Mouse (Mus musculus): ENCODE measurements around the gene Dhx8. TPM values are rescaled to one million over a fixed set of nuclear protein-coding genes. Genes with fewer than 3 reads are reported as not detected.
A peak's percentile ranks its signal among the peaks of the same experiment; 100 is the strongest.

Gene Dhx8
- polyA plus RNA-seq, 1 experiment from 2014 or later, result 36.4 TPM

GRCm38 (mm10) chr11:101805113-101805704 is 72.5 kb downstream of the Dhx8 start:
- no peak overlapping the region for H3K27ac ChIP-seq (replicated peaks)
- H3K4me1 ChIP-seq, result peaks cover 21% of the 10 kb centered on the region
- H3K9me3 ChIP-seq (replicated peaks), result no peaks in the 10 kb centered on the region
- no peak overlapping the region for H3K4me2 ChIP-seq (replicated peaks)
- H3K27me3 ChIP-seq, result 0 out of 2 replicates have a peak, but pooled peaks cover 3% of the 10 kb centered on the region
- WGBS, result 79% methylated on average over 8 of the region's 8 CpGs
- H3K36me3 ChIP-seq, result no peaks in the 10 kb centered on the region
- ATAC-seq (ENCODE audit: insufficient number of reproducible peaks, low FRiP score, low TSS enrichment, low read depth), result no peak
- H3K4me3 ChIP-seq (replicated peaks), result no peak overlapping the region
- no peak overlapping the region for H3K9ac ChIP-seq

- Histone ChIP-seq H3K9me3 (replicated peaks) (no peaks in the 10 kb centered on the region), H3K4me3 (replicated peaks) (0 out of 2 replicates have a peak overlapping the region, but pooled peaks have one; percentile 1), H3K9ac (no peak overlapping the region), H3K4me1 (peaks cover 15% of the 10 kb centered on the region), H3K27me3 (peaks cover 3% of the 10 kb centered on the region; the same call in 1 of the 2 replicates), H3K36me3 (no peaks in the 10 kb centered on the region), H3K4me2 (replicated peaks) (peak overlapping the region; percentile 29), H3K27ac (replicated peaks) (peak overlapping the region; percentile 39)
- ATAC-seq (ENCODE audit: insufficient number of reproducible peaks, low FRiP score, low TSS enrichment, low read depth), result no peak
- 42% methylated on average over 12 of the region's 12 CpGs for WGBS
Observed at GRCm38 (mm10) chr11:101806741-101807140, 74.0 kb downstream of the Dhx8 start.

- Histone ChIP-seq H3K27me3 (peaks cover 3% of the 10 kb centered on the region; the same call in 1 of the 2 replicates), H3K36me3 (no peaks in the 10 kb centered on the region), H3K4me1 (peaks cover 15% of the 10 kb centered on the region), H3K9ac (no peak overlapping the region), H3K27ac (replicated peaks) (peak overlapping the region; percentile 39), H3K9me3 (replicated peaks) (no peaks in the 10 kb centered on the region), H3K4me3 (replicated peaks) (no peak overlapping the region), H3K4me2 (replicated peaks) (peak overlapping the region; percentile 29; the same call in 1 of the 2 replicates)
- WGBS, result 53% methylated on average over 10 of the region's 10 CpGs
- no peak for ATAC-seq (ENCODE audit: insufficient number of reproducible peaks, low FRiP score, low TSS enrichment, low read depth)
Observed at GRCm38 (mm10) chr11:101807266-101807665, 74.5 kb downstream of the Dhx8 start.

GRCm38 (mm10) chr11:101809060-101809828 is 76.5 kb downstream of the Dhx8 start:
- no peak overlapping the region for H3K9ac ChIP-seq
- H3K4me2 ChIP-seq (replicated peaks), result no peak overlapping the region
- no peaks in the 10 kb centered on the region for H3K36me3 ChIP-seq
- 40% methylated on average over 15 of the region's 15 CpGs for WGBS
- H3K27me3 ChIP-seq, result peaks cover 3% of the 10 kb centered on the region; the same call in 1 of the 2 replicates
- no peak overlapping the region for H3K27ac ChIP-seq (replicated peaks)
- ATAC-seq (ENCODE audit: insufficient number of reproducible peaks, low FRiP score, low TSS enrichment, low read depth), result no peak
- peaks cover 24% of the 10 kb centered on the region for H3K4me1 ChIP-seq
- no peak overlapping the region for H3K4me3 ChIP-seq (replicated peaks)
- no peaks in the 10 kb centered on the region for H3K9me3 ChIP-seq (replicated peaks)

GRCm38 (mm10) chr11:101813259-101813658 is 80.5 kb downstream of the Dhx8 start:
- H3K27me3 ChIP-seq, result peaks cover 3% of the 10 kb centered on the region; the same call in 1 of the 2 replicates
- no peak overlapping the region for H3K27ac ChIP-seq (replicated peaks)
- no peak overlapping the region for H3K4me3 ChIP-seq (replicated peaks)
- peaks cover 25% of the 10 kb centered on the region for H3K4me1 ChIP-seq
- H3K9me3 ChIP-seq (replicated peaks), result no peaks in the 10 kb centered on the region
- no peak overlapping the region for H3K4me2 ChIP-seq (replicated peaks)
- no peak overlapping the region for H3K9ac ChIP-seq
- no peak for ATAC-seq (ENCODE audit: insufficient number of reproducible peaks, low FRiP score, low TSS enrichment, low read depth)
- H3K36me3 ChIP-seq, result no peaks in the 10 kb centered on the region
- WGBS, result under 1% methylated on average over 7 of the region's 7 CpGs

- no peak overlapping the region; the same call in 1 of the 2 replicates for H3K27ac ChIP-seq (replicated peaks)
- peak overlapping the region; percentile 26 for H3K4me3 ChIP-seq (replicated peaks)
- peaks cover 2% of the 10 kb centered on the region; the same call in 1 of the 2 replicates for H3K27me3 ChIP-seq
- H3K9ac ChIP-seq, result no peak overlapping the region
- peaks cover 25% of the 10 kb centered on the region for H3K4me1 ChIP-seq
- no peaks in the 10 kb centered on the region for H3K36me3 ChIP-seq
- H3K9me3 ChIP-seq (replicated peaks), result no peaks in the 10 kb centered on the region
- ATAC-seq (ENCODE audit: insufficient number of reproducible peaks, low FRiP score, low TSS enrichment, low read depth), result peak; percentile 69
- H3K4me2 ChIP-seq (replicated peaks), result peak overlapping the region; percentile 46
- WGBS, result 15% methylated on average over 23 of the region's 23 CpGs
Observed at GRCm38 (mm10) chr11:101814375-101815102, 81.8 kb downstream of the Dhx8 start.

GRCm38 (mm10) chr11:101815103-101816085 is 82.7 kb downstream of the Dhx8 start:
- peaks cover 25% of the 10 kb centered on the region for H3K4me1 ChIP-seq
- no peak overlapping the region for H3K9ac ChIP-seq
- no peaks in the 10 kb centered on the region for H3K9me3 ChIP-seq (replicated peaks)
- no peak overlapping the region for H3K27ac ChIP-seq (replicated peaks)
- H3K36me3 ChIP-seq, result no peaks in the 10 kb centered on the region
- 0 out of 2 replicates have a peak overlapping the region, but pooled peaks have one; percentile 26 for H3K4me3 ChIP-seq (replicated peaks)
- H3K4me2 ChIP-seq (replicated peaks), result peak overlapping the region; percentile 46
- H3K27me3 ChIP-seq, result no peaks in the 10 kb centered on the region; the same call in 1 of the 2 replicates
- 0 out of 2 replicates have a peak, but pooled peaks have one; percentile 5 for ATAC-seq (ENCODE audit: insufficient number of reproducible peaks, low FRiP score, low TSS enrichment, low read depth)
- 20% methylated on average over 22 of the region's 22 CpGs for WGBS

Other genes with a start within 250 kb of the Dhx8 start
- gene Brca1, start 181.0 kb upstream of the Dhx8 start, polyA plus RNA-seq (2015; fragmentation: Nextera tagmentation; extraction: Ambion mirVana), result 8.1 and 8.8 TPM in 2 replicates
- 72.9 and 73.6 TPM in 2 replicates for gene Nbr1, start 180.8 kb upstream of the Dhx8 start, polyA plus RNA-seq (2015; fragmentation: Nextera tagmentation; extraction: Ambion mirVana)
- 7.5 and 9.6 TPM in 2 replicates for gene Tmem106a, start 150.7 kb upstream of the Dhx8 start, polyA plus RNA-seq (2015; fragmentation: Nextera tagmentation; extraction: Ambion mirVana)
- gene Gm11634, start 133.7 kb upstream of the Dhx8 start, polyA plus RNA-seq (2015; fragmentation: Nextera tagmentation; extraction: Ambion mirVana), result not detected in 2 replicates
- gene Rdm1, start 105.7 kb upstream of the Dhx8 start, polyA plus RNA-seq (2015; fragmentation: Nextera tagmentation; extraction: Ambion mirVana), result 51.1 and 54.6 TPM in 2 replicates
- gene Arl4d, start 67.4 kb upstream of the Dhx8 start, polyA plus RNA-seq (2015; fragmentation: Nextera tagmentation; extraction: Ambion mirVana), result 6.0 and 6.9 TPM in 2 replicates
- gene Etv4, start 52.5 kb downstream of the Dhx8 start, polyA plus RNA-seq (2015; fragmentation: Nextera tagmentation; extraction: Ambion mirVana), result 11.1 and 15.1 TPM in 2 replicates
- 11.1 and 12.3 TPM in 2 replicates for gene Meox1, start 161.5 kb downstream of the Dhx8 start, polyA plus RNA-seq (2015; fragmentation: Nextera tagmentation; extraction: Ambion mirVana)
- 0.23 and 0.49 TPM in 2 replicates for gene Sost, start 234.1 kb downstream of the Dhx8 start, polyA plus RNA-seq (2015; fragmentation: Nextera tagmentation; extraction: Ambion mirVana)